Mouse (Mus musculus) liver, embryonic 11.5 days (tissue): Measurements from ENCODE around the gene Rtl8a. TPM values are rescaled to one million over a fixed set of nuclear protein-coding genes. Genes with fewer than 3 reads are reported as not detected.
A peak's percentile ranks its signal among the peaks of the same experiment; 100 is the strongest.
"Not testable (repeated sequence)": the region's sequence is repeated elsewhere in the genome, so short reads cannot be mapped to it uniquely, and the experiment has no call there.

ENCODE experiments used
- ATAC-seq: fragments of 200-750 bp; cut with Nextera tagmentation; replicated peaks from 2 replicates; pipeline ENCODE4 v1.8.0; 2017; ENCODE audit warnings: moderate number of reproducible peaks, mild to moderate bottlenecking, moderate TSS enrichment, moderate library complexity; ENCODE audit not compliant: low FRiP score
- DNase-seq: peaks from one replicate; pipeline ENCODE4 v3.0.0-alpha.2; 2017; ENCODE audit warnings: low spot score
- H3K27ac ChIP-seq: fragments of 300-500 bp; sonication (generic); 2 replicates; pipeline ENCODE4 v1.5.1; 2014; ENCODE audit warnings: mild to moderate bottlenecking, low read depth, low read length, control low read depth
- H3K27me3 ChIP-seq: fragments of 300-500 bp; sonication (generic); replicated peaks from 2 replicates; pipeline ENCODE4 v1.6.1; 2014; ENCODE audit warnings: low read length, mixed read lengths; ENCODE audit not compliant: control insufficient read depth, insufficient read depth
- H3K36me3 ChIP-seq: fragments of 300-500 bp; sonication (generic); 2 replicates; pipeline ENCODE4 v1.6.1; 2014; ENCODE audit warnings: mild to moderate bottlenecking, low read length, moderate library complexity, mixed read lengths; ENCODE audit not compliant: control insufficient read depth, insufficient read depth
- H3K4me1 ChIP-seq: fragments of 300-500 bp; sonication (generic); replicated peaks from 2 replicates; pipeline ENCODE4 v1.6.1; 2014; ENCODE audit warnings: low read length, mixed read lengths; ENCODE audit not compliant: control insufficient read depth, insufficient read depth
- H3K4me2 ChIP-seq: fragments of 300-500 bp; sonication (generic); 2 replicates; pipeline ENCODE4 v1.6.1; 2014; ENCODE audit warnings: mild to moderate bottlenecking, control low read depth, moderate library complexity
- H3K4me3 ChIP-seq: fragments of 300-500 bp; sonication (generic); 2 replicates; pipeline ENCODE4 v1.5.1; 2014; ENCODE audit warnings: low read depth, low read length, control low read depth
- H3K9ac ChIP-seq: fragments of 300-500 bp; sonication (generic); 2 replicates; pipeline ENCODE4 v1.6.1; 2014; ENCODE audit warnings: low read depth, low read length, control low read depth
- H3K9me3 ChIP-seq: fragments of 300-500 bp; sonication (generic); 2 replicates; pipeline ENCODE4 v1.6.1; 2016; ENCODE audit warnings: low read length, inconsistent platforms, mixed read lengths; ENCODE audit not compliant: control insufficient read depth
- WGBS: fragments of 180-500 bp; shearing (Covaris S2); extraction: QIAGEN DNeasy Blood & Tissue Kit; methylation state at CpG from one replicate; pipeline ENCODE4 v1.1.7; 2014; 5-methylcytosine and 5-hydroxymethylcytosine counted together
- polyA plus RNA-seq: library from polyadenylated mRNA; unstranded; fragments of >200 nt; fragmentation: Nextera tagmentation; extraction: Ambion mirVana; gene quantifications from 2 replicates; pipeline ENCODE4 v1.2.1, GENCODE M21; 2014

Gene Rtl8a
- polyA plus RNA-seq, 1 experiment from 2014 or later: 21.2 TPM

DNA sequence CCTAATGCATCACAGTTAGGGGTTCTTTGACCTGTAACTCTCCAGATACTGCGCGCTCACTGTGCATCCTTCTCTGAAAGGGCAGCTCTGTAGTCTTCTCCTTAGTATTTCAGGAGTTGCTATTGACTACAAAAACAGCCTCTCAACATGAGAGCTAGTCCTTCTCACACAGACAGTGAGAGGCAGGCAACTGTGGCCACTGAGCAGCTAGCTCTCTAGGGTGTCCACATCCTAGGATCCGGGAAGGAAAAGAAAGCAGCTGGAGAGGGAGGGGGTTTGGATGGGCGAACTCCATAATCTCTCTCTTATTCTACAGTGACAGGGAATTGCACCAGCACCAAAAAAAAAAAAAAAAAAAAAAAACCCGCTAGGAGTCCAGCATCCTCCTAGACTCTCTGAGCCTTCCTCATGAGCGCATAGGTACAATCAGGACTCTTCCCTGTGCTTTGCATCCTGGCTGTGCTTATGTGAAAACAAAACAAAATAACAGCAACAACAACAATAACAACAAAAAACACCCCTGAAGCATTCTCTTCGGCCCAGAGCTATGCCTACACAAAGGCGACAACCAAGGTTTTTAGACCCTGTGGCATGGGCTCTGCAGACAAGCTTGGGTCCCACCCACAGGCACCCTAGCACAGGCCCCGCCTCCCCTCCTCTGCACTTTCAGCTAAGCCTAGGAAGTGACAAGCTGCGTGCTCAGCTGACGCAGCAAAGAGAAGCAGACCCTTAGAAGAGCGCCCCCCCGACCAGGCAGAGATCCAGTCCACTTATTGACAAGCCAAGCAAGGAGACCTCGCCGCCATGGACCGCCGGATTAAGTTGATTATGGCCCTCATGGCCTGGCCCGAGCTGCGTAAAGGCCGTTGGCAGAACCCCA lies 36.0 kb downstream of the Rtl8a start, which contains the start of gene Rtl8c:
TSS of gene Rtl8c (plus strand) at position 791 of the 880 bp plus-strand sequence.
- WGBS: 23% methylated on average over 20 of the region's 20 CpGs
- Histone ChIP-seq H3K9me3 (no peaks in the 10 kb centered on the region), H3K4me2 (peak within 1 kb of the TSS; percentile 61), H3K4me1 (no peaks in the 10 kb centered on the region), H3K27ac (no peak within 1 kb of the TSS), H3K27me3 (no peaks in the 10 kb centered on the region), H3K36me3 (no peaks in the 10 kb centered on the region), H3K9ac (no peak within 1 kb of the TSS), H3K4me3 (peak within 1 kb of the TSS; percentile 39)
- ATAC-seq: peak; percentile 63; the same call in 1 of the 2 replicates
- peak; percentile 37 for DNase-seq

DNA sequence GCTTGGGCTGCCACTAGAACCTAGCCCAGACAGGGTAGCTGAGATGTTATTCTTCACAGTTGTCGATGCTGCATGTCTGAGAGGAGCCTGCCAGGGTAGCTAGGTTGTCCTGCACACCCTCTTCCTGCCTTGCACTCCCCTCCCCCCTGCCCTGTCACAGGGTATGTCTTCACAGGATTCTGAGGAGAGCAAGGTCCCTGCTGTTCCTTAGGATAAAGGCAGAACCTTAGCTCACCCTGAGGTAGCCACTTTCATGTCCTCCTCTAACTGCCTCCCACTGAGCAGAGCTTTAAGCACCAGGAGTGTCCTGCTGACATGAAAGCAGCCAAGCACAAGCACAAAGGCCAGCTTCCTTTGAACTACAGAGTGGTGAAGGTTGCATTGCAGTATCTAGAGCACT lies 37.3 kb downstream of the Rtl8a start:
- not testable (repeated sequence) for ATAC-seq, H3K4me1 ChIP-seq
- WGBS: 17% methylated on average over 1 of the region's 1 CpGs

DNA sequence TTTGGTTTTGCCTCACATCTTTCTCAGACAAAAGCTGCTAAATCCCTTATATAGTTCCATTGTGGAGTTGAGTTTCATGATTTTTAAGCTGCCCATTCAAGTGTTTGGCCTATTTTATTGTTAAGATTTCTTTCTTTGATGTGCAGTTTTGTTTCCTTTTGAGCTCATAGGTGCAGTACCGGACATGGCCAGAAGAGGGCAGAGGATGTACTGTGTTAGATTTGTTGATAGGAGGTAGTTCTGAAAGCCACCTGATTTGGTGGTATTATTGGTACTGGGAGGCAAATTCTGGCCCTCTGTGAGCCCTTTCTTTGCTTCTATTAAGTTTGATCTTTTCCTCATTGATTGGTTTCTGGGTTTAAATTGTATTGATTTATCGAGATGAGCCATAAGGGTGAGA lies 43.5 kb downstream of the Rtl8a start:
- ATAC-seq, H3K9ac ChIP-seq, H3K4me3 ChIP-seq, H3K4me1 ChIP-seq, H3K27ac ChIP-seq, H3K4me2 ChIP-seq, H3K36me3 ChIP-seq, H3K9me3 ChIP-seq, H3K27me3 ChIP-seq, DNase-seq: not testable (repeated sequence)
- 43% methylated on average over 2 of the region's 2 CpGs for WGBS

More for the DNA sequence above, 37.3 kb downstream of the Rtl8a start:
- not testable (repeated sequence) for H3K9me3 ChIP-seq, H3K4me3 ChIP-seq, H3K27ac ChIP-seq, H3K9ac ChIP-seq, H3K27me3 ChIP-seq, DNase-seq, H3K4me2 ChIP-seq, H3K36me3 ChIP-seq

Other genes with a start within 250 kb of the Rtl8a start
- not detected in 2 replicates for gene Etd, start 208.8 kb downstream of the Rtl8a start, polyA plus RNA-seq
- 5.7 and 6.8 TPM in 2 replicates for gene Rtl8c, start 35.6 kb downstream of the Rtl8a start, polyA plus RNA-seq
- gene Gm14597, start 34.7 kb downstream of the Rtl8a start, polyA plus RNA-seq: not detected in 2 replicates
- gene Rtl8b, start 26.7 kb upstream of the Rtl8a start, polyA plus RNA-seq: 19.9 and 20.0 TPM in 2 replicates
- 0.19 and 0.21 TPM in 2 replicates for gene 4930502E18Rik, start 81.1 kb upstream of the Rtl8a start, polyA plus RNA-seq
- not detected in 2 replicates for gene 1700013H16Rik, start 114.1 kb upstream of the Rtl8a start, polyA plus RNA-seq
- not detected in 2 replicates for gene Zfp36l3, start 132.7 kb upstream of the Rtl8a start, polyA plus RNA-seq
- 1.4 and 2.8 TPM in 2 replicates for gene Xlr, start 154.0 kb upstream of the Rtl8a start, polyA plus RNA-seq